ENCODE assay signal across 8 mouse cellular contexts in the genomic region with DNA sequence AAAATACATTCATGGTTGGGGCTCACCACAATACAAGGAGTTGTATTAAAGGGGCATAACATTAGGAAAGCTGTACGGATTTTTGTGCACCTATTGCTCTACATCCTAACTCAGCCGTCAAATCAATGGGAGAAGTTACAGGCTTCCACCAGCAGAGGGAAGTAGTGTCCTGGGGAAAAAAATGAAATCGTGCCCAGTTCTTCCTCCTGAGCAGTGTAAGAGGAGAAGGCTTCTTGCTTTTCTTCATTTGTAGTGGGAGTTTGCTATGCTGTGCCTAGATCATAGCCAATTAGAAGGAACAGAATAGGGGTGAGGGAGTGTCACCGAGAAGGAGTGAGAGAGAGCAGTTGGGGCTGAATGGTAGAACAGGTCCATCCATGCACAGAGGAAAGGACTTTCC.
DNase-seq lines count a peak whose midpoint lies in the region; ATAC-seq and TF ChIP-seq lines count a peak whose summit lies in the region.

No protein-coding gene starts in this region.

- H3ac ChIP-seq in C2C12 (ENCODE audit: control insufficient read depth, insufficient read length, low read depth): no peak overlapping the region

- H3K9me3 ChIP-seq in embryonic facial prominence, embryonic 11.5 days (replicated peaks; ENCODE audit: control insufficient read depth, low read length): no peaks in the 10 kb centered on the region
- H3K9me3 ChIP-seq in limb, embryonic 10.5 days (replicated peaks): no peaks in the 10 kb centered on the region
- H3K9me3 ChIP-seq in midbrain, embryonic 13.5 days: no peaks in the 10 kb centered on the region
- H3K9me3 ChIP-seq in stomach, postnatal 0 days (ENCODE audit: control insufficient read depth, low read length): no peaks in the 10 kb centered on the region

- no peaks in the 10 kb centered on the region for H3K79me2 ChIP-seq in C2C12 (ENCODE audit: control insufficient read depth, insufficient read depth)

- peak; percentile 79 for ATAC-seq in embryonic facial prominence, embryonic 11.5 days (replicated peaks; ENCODE audit: insufficient number of reproducible peaks, low FRiP score, low TSS enrichment, low read depth)
- ATAC-seq in granulocyte monocyte progenitor cell, adult 5-6 weeks (replicated peaks; ENCODE audit: poor library complexity, severe bottlenecking): peak; percentile 72
- peak; percentile 90 for ATAC-seq in midbrain, embryonic 13.5 days
- ATAC-seq in stomach, postnatal 0 days (ENCODE audit: low FRiP score, low TSS enrichment): no peak

- 20% methylated on average over 4 of the region's 4 CpGs for WGBS in embryonic facial prominence, embryonic 11.5 days
- 29% methylated on average over 4 of the region's 4 CpGs for WGBS in limb, embryonic 10.5 days
- WGBS in midbrain, embryonic 13.5 days: 18% methylated on average over 4 of the region's 4 CpGs
- WGBS in stomach, postnatal 0 days: 9% methylated on average over 4 of the region's 4 CpGs

- no peak overlapping the region for H3K27ac ChIP-seq in embryonic facial prominence, embryonic 11.5 days (replicated peaks; ENCODE audit: low read depth, low read length)
- no peak overlapping the region for H3K27ac ChIP-seq in limb, embryonic 10.5 days
- no peak overlapping the region for H3K27ac ChIP-seq in midbrain, embryonic 13.5 days
- H3K27ac ChIP-seq in stomach, postnatal 0 days (replicated peaks): no peak overlapping the region

- no peak overlapping the region for H3K4me3 ChIP-seq in C2C12 (ENCODE audit: insufficient read depth, poor library complexity, severe bottlenecking)
- H3K4me3 ChIP-seq in embryonic facial prominence, embryonic 11.5 days (ENCODE audit: low read depth, low read length): no peak overlapping the region
- no peak overlapping the region for H3K4me3 ChIP-seq in limb, embryonic 10.5 days
- no peak overlapping the region for H3K4me3 ChIP-seq in midbrain, embryonic 13.5 days (replicated peaks)
- H3K4me3 ChIP-seq in stomach, postnatal 0 days (ENCODE audit: low read depth, low read length): no peak overlapping the region

- no peaks in the 10 kb centered on the region for H3K36me3 ChIP-seq in C2C12 (ENCODE audit: control insufficient read depth, insufficient read depth)
- H3K36me3 ChIP-seq in embryonic facial prominence, embryonic 11.5 days (replicated peaks; ENCODE audit: control insufficient read depth, insufficient read depth, low read depth, low read length): no peaks in the 10 kb centered on the region
- no peaks in the 10 kb centered on the region for H3K36me3 ChIP-seq in limb, embryonic 10.5 days
- no peaks in the 10 kb centered on the region for H3K36me3 ChIP-seq in midbrain, embryonic 13.5 days
- H3K36me3 ChIP-seq in stomach, postnatal 0 days (ENCODE audit: control insufficient read depth, insufficient read depth, low read length): no peaks in the 10 kb centered on the region

- no peaks in the 10 kb centered on the region for H3K4me1 ChIP-seq in embryonic facial prominence, embryonic 11.5 days (ENCODE audit: control insufficient read depth, insufficient read depth, low read length)
- H3K4me1 ChIP-seq in limb, embryonic 10.5 days: no peaks in the 10 kb centered on the region; the same call in 1 of the 2 replicates
- no peaks in the 10 kb centered on the region for H3K4me1 ChIP-seq in midbrain, embryonic 13.5 days (replicated peaks)
- H3K4me1 ChIP-seq in stomach, postnatal 0 days (replicated peaks; ENCODE audit: control insufficient read depth, insufficient read depth): no peaks in the 10 kb centered on the region

- H3K27me3 ChIP-seq in C2C12 (ENCODE audit: control insufficient read depth, insufficient read depth, insufficient read length): no peaks in the 10 kb centered on the region
- no peaks in the 10 kb centered on the region for H3K27me3 ChIP-seq in embryonic facial prominence, embryonic 11.5 days (ENCODE audit: control insufficient read depth, insufficient read depth, low read length)
- H3K27me3 ChIP-seq in limb, embryonic 10.5 days (ENCODE audit: low read depth, poor library complexity, severe bottlenecking): no peaks in the 10 kb centered on the region
- H3K27me3 ChIP-seq in midbrain, embryonic 13.5 days: no peaks in the 10 kb centered on the region
- H3K27me3 ChIP-seq in stomach, postnatal 0 days (ENCODE audit: control insufficient read depth, insufficient read depth, low read length): no peaks in the 10 kb centered on the region

- no peak overlapping the region for H3K4me2 ChIP-seq in embryonic facial prominence, embryonic 11.5 days (ENCODE audit: low read depth, low read length)
- H3K4me2 ChIP-seq in midbrain, embryonic 13.5 days (replicated peaks): no peak overlapping the region
- H3K4me2 ChIP-seq in stomach, postnatal 0 days (replicated peaks; ENCODE audit: low read depth): no peak overlapping the region

- TF ChIP-seq EP300 in stomach, postnatal 0 days (optimal IDR thresholded peaks at IDR 0.05): no peak

- no peaks in the 10 kb centered on the region for H3K79me3 ChIP-seq in C2C12 (ENCODE audit: low read depth)

- peak; percentile 69 for DNase-seq in adrenal gland, postnatal 10 days
- peak; percentile 79 for DNase-seq in embryonic facial prominence, embryonic 11.5 days (ENCODE audit: low spot score)
- peak; percentile 20 to 52 for DNase-seq in kidney, adult 8-10 months
- peak; percentile 47 for DNase-seq in limb, embryonic 10.5 days (ENCODE audit: low spot score)
- DNase-seq in stomach, postnatal 0 days (ENCODE audit: low spot score): peak; percentile 60

- H3K9ac ChIP-seq in embryonic facial prominence, embryonic 11.5 days (replicated peaks; ENCODE audit: low read length): no peak overlapping the region
- no peak overlapping the region for H3K9ac ChIP-seq in midbrain, embryonic 13.5 days (replicated peaks)
- H3K9ac ChIP-seq in stomach, postnatal 0 days (ENCODE audit: low read length): no peak overlapping the region

- TF ChIP-seq CTCF in C2C12 (IDR thresholded peaks at IDR 0.05; ENCODE audit: control insufficient read depth, insufficient read depth, insufficient read length): peak; percentile 32
- peak; percentile 92 for TF ChIP-seq CTCF in stomach, postnatal 0 days (IDR thresholded peaks at IDR 0.05; ENCODE audit: low read depth)

TF ChIP-seq in C2C12, 6 proteins besides CTCF, POLR2A, EP300 and RAD21:
- TF ChIP-seq CEBPB (IDR thresholded peaks at IDR 0.05; ENCODE audit: low read depth) (no peak), MYOD1 (IDR thresholded peaks at IDR 0.05; ENCODE audit: control insufficient read depth, insufficient read length, low read depth) (no peak), MAX (IDR thresholded peaks at IDR 0.05) (no peak), FOSL1 (IDR thresholded peaks at IDR 0.05; ENCODE audit: insufficient read depth, low read length, poor library complexity, severe bottlenecking) (no peak), MYOG (IDR thresholded peaks at IDR 0.05; ENCODE audit: control insufficient read depth, extremely low read depth, insufficient read length) (no peak), USF1 (IDR thresholded peaks at IDR 0.05; ENCODE audit: low read depth) (no peak)
